Mouse (Mus musculus): ENCODE data around the gene H2-DMb1. TPM values are rescaled to one million over a fixed set of nuclear protein-coding genes. Genes with fewer than 3 reads are reported as not detected.

Gene H2-DMb1
- total RNA-seq (2015) (36.2 and 39.4 TPM in 2 replicates), total RNA-seq (2017) (47.0 and 60.3 TPM in 2 replicates)

DNA sequence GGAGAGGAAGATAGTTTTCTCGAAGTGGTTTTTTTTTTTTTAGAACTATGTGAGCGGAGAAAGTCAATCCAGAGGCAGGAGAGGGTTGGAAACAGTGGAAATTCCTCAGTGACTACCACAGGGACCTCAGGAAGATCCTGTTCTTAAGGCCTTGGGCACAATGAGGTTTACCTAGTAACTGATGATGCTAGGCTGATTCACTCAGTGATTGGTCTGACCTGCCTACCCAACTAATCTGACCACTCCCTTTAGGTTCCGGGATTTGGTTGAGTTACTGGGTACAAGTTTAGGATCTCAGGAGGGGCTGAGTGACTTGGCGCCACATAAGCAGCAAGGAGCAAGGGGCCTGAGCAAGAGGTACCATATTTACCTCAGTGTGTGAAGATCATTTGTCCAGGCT, at the start of gene H2-DMb1:
H2-DMb1 (plus strand) TSS at position 150 of the 400 bp plus-strand sequence.
- peak; percentile 90 for ATAC-seq (replicated peaks; ENCODE audit: poor library complexity)

DNA sequence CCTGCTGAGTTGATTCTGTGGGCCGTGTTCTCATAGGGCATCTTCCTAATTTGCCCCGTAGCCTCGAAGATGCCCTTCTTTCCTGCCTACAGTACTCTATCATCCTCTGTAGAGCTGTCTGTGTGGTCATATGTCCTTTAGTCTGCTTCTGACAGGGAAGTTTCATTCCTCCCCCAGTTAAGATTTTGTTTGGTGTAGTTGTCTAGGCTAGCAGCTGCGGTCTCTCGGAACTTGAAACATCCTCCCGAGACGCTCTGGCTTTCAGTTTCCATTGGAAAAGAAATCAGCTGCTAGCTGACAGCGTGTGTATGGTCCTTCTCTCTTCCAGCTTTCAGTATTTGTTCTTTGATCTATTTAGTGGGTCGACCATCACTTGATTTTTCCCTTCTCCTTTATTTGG, 48.1 kb upstream of the H2-DMb1 start:
- no peak for ATAC-seq (replicated peaks; ENCODE audit: poor library complexity)

DNA sequence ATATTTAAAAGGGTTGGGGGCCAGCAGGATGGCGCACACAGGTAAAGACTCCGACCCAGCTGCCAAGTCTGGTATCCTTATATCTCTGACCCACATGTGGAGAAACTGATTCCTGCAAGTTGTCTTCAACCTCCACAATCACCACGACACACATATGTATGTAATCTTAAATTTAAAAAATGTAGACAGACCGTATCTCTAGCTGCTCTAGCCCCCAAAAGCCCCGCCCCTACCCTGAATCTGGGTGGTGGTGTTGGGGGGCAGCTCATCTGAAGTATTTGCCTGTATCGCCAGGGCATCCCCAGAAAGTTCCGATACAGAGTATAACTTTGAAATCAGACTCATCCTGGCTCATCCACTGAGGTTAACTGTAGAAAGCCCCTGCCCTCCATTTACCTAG, 46.3 kb upstream of the H2-DMb1 start:
- ATAC-seq (replicated peaks; ENCODE audit: poor library complexity): no peak

DNA sequence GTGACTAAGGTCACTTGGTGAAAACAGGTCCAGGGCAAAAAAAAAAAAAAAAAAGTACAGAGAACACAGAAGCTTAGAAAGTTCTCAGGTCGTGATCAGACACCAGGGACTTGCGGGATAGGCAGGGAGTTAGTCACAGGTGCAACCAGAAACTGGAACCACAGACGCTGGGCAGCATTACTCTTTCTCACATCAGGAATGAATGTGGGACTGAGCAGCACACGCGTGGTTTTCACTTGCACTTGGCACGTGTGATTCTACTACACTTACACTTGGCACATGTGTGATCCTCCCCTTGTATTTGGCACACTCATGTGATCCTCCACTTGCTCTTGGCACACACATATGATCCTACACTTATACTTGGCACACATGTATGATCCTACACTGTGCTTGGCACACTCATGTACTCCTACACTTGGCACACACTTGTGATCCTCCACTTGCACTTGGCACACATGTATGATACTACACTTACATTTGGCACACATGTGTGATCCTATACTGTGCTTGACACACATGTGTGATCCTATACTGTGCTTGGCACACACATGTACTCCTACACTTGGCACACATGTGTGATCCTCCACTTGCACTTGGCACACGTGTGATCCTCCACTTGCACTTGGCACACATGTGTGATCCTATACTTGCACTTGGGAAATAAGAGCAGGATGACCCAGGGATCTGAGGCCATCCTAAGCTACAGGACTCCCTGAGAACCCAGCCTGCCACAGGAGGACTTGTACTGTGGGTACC, 45.6 kb upstream of the H2-DMb1 start:
- ATAC-seq (replicated peaks; ENCODE audit: poor library complexity): no peak

DNA sequence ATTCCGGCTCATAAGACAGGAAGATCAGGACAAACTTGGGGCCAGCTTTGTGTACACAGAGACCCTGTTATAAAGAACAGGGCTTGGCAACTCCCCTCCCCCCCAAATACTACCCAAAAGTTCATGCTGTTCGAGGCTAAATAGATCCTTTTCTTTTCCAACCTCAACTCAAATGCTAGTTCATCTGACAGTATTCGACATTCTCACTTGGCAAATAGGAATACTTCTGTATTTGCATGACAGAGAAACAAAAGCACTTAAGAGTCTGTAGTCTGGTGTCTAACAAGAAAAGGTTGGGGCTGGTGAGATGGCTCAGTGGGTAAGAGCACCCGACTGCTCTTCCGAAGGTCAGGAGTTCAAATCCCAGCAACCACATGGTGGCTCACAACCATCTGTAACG, 44.4 kb upstream of the H2-DMb1 start:
- no peak for ATAC-seq (replicated peaks; ENCODE audit: poor library complexity)

DNA sequence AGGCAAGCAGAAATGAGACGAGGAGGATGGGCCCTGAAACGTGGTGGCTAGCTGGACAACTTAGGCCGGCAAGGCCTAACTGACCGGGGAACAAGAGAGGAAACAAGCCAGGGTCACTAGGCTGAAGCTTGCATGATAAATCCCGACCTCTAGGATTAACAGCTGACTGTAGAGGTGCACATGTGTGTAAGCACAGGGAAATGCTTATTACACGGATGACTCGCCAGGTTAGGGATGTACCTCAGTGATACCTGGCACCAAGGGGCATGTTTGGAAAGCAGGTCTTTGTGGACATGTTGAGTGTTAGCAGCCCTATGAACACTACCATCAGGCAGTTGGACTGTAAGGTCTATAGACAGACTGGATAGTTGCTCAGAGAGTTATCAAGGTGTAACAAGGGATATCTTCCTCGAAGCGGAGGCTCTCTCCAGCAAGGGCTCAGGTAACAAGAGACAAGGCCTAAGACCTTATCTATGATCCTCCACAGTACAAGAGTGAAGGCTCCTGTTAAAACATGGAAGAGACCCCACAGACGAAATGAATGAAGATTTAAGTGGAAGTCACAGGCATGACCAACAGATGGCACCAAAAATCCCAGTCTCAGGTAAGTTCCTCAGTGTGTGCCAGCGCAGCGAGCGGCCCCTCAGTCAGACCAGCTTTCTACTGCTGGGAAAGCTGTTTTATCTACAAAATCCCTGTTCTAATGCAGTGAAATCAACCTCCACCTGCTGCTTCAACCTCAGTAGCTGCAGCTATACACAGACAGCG, 43.6 kb upstream of the H2-DMb1 start:
- peak; percentile 64 for ATAC-seq (replicated peaks; ENCODE audit: poor library complexity)

DNA sequence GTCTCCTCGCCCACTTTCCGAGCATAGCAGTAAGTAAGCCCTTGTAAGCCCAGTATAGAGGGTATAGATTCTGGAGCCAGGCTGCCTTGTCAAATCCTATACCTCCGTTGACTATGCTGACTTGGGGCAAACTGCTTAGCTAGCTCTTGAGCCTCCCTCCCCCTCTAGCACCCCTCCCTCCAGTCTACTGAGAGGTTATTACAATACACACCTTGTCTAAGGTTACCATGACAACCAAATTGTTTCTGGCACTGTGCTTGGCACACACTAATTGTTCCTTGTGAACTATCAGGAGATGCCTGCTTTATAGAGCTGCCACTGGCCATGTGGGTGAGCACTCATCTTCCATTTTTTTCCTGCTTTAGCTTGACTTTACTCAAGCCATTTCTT, 43.1 kb upstream of the H2-DMb1 start:
- ATAC-seq (replicated peaks; ENCODE audit: poor library complexity): peak; percentile 19; the same call in 1 of the 2 replicates

DNA sequence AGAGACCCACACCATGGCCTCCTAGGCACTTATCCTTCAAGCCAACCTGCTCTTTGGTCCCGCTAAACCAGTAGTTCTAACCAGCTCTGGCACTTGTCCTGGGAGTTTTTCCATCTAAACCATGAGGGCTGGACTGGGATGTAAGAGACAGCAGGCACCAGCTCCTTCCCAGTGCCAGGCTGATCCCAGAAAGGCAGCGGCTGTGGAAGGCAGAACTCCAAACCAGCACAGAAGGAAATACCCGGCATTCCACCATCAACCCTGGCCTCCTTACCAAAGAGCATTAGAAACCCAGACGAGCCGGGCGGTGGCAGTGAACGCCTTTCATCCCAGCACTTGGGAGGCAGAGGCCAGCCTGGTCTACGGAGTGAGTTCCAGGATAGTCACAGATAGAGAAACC, 42.6 kb upstream of the H2-DMb1 start:
- ATAC-seq (replicated peaks; ENCODE audit: poor library complexity): no peak

DNA sequence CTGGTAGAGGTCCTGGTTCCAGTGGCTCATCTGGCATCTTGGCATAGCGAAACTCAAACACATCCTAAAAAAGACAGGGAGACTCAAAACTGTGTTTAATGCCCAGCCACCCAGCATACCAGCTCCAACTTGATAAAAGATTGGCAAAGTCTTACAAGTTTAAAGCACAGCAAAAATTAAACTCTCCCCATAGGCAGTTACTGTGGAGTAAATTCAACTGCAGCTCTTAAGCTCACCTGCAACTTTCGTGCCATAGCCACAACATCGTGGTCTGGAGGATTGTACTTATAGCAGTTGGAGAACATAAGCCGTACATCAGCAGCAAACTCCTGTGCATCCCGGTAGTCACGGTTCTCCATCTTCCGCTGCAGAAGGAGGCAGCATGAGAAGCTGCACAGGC, 38.8 kb upstream of the H2-DMb1 start:
- ATAC-seq (replicated peaks; ENCODE audit: poor library complexity): no peak

DNA sequence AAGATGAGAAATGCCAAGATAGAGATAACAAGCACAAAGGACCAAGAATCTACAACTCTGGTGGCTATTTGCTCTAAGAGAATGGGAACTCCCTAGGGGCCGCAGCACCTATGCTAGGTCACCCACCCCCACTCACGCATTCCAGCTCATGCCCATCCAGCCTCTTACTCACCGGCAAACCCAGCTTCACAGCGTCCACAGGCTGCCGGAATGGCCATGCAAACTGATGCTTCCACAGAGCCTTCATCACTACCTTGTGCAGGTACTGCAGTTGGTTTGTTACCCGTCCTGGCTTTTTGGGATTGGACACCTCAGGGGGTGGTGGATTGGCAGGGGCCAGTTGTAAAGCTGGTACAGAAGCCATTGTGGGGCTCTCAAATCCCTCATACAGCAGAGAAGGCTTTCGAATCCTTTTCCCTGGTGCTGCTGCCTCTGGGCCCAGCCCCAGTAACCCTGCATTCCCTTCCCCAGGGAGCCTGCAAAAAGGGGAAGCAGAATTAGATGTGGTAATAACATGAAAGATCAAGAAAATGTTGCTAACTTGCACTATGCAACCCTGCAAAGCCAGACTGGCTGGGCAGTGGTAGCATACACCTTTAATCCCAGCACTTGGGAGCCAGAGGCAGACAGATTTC, 36.0 kb upstream of the H2-DMb1 start:
- ATAC-seq (replicated peaks; ENCODE audit: poor library complexity): no peak

DNA sequence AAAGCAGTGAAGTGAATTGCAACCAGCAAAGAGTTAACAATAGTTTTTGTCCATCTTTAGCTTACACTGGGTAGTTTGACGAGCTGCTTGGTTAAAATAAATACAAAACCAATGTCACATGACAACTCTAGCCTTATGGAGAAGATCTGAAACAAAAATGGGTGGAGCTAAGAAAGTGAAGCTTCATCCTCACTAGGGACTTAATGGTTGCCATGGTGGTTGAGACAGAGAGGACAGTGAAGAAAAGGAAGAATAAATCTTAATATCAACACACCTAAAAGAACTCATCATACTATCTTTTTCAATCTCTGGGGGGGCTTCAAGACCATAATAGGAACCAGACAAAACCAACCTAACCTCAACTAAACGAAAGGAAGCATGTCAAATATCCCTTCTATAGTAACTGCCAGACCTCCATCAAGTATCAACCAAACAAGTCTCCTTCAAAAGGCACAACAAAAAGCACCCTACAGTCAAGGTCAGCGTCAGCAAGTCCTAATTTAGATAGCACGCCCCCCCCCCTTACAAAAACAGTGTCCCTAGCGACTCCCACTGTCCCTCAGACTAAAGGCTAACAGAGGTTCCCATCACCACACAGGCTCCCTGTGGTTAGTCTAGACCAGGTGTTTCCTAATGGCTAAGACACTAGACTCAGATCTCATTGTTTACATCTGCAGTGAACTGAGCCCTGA, 35.3 kb upstream of the H2-DMb1 start:
- ATAC-seq (replicated peaks; ENCODE audit: poor library complexity): no peak

DNA sequence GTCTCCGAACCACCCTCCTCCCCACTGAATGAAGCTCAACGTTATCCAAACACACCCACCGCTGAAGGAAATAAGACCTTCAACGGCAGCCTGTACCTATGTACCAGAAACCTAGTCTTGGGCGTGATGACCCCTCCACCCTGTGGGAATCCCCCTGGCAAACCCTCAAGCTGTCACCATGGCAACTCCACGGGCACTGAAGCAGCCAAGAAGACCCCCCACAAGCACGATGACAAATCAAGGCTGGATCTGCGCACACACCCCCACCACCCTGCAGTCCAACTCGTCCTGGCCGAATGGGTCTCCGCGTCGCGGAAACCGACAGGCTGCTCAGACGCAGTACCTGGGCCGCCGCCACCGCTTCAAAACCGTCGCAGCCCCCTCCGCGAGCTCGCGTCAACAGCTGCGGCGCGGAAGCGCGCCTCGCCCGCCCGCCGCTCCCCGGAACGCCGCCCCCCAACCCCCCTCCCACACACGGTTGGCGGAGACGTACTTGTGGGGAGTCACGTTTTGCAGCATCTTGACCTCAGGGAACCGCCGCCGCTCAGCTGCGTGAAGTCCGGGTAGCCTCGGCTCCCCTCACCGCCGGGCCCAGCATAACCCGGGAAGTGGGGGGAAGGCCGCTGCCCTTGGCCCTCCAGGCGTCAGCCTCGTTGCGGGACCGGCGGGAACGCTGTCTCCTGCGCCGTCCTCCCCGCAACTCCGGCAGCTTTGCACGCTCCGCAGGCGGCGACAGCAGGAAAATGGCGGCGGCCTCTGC, 34.6 kb upstream of the H2-DMb1 start:
- ATAC-seq (replicated peaks; ENCODE audit: poor library complexity): no peak

DNA sequence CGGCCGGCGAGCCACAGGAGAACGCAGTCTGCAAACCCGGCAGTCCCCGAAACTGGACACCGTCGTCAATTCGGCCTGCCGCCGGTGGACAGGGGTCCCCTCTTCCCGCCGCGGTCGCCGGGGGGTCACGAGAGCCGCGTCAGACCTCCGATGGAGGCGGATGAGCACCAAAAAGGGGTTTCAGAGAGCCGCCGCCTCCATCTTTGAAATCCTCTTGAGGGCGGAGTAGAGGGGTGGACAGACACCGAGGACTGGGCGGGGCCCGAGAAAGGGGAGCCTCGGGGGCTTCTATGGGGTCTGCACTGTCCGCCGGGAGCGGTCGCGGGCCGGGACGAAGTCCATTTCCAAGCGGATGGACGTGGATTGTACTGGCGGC, 34.0 kb upstream of the H2-DMb1 start:
- no peak for ATAC-seq (replicated peaks; ENCODE audit: poor library complexity)

DNA sequence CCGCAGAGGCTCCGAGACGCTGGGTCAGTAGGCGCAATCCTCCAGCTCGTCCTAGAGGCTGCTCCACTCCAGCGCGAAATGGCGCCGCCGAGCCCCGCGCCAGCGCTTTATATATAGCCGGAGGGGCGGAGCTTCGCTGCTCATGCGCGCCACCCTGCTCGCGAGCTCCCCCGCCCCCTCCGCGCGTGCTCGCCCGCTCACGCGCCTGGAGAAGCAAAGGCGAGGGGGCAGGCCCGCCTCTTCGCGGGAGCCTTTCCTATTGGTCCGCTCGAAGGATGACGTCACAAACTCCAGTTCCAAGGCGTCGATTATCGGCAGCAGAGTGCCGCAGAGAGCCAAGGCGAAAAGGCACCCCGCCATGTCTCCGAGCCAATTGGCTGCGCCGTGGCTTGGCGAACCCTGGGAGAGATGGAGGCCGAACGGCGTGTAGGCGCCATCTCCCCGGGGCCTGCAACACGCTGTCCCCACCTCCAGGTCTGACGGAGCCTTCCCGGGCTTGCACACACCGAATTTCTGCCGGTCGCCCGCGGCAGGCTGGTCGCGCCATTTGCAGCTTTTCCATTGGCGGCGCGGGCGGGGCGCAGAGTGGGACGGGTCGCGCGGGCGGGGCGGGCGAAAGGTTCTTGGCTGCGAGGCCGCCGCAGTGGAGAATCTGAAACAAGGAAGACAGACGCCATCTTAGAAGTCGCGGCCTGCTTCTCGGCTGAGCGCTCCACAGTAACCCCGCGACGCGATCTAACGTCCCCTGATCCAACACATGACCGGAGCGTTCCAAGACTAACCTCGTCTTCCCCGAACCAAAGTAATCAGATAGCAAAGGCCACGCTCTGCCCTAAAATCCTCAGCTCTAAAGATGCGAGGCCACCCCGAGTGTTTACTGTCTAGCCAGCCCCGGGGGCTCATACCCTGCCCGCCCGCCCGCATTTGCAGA, 33.4 kb upstream of the H2-DMb1 start, which contains the start of gene H2-DMa:
H2-DMa (plus strand) TSS at position 293 of the 931 bp plus-strand sequence.
- ATAC-seq (replicated peaks; ENCODE audit: poor library complexity): peak; percentile 44

DNA sequence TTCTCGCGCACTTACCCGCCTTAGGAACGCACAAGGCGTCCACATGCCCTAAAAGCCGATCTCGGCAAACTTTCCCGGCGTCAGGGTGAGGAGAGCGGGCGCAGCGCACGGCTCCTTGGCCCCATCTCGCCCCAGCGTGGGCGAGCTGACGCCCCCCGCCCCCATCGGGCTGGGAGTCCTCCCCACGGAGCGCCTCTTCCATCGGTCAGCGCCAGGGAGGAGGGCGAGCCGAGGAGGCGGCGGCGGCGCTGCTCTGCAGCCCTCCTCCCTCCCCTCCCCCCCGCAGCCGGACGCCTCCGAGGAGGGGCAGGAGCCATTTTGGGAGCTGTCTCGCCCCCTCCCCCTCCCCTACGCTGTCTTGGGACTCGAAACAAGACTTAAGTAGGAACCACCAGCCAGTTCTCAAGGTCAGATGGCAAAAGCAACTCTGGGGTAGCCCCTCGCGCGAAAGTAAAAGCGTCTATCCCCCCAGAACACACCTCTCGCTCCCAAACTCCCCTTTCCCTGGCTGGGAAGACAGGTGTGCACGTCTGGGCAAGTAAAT, 32.6 kb upstream of the H2-DMb1 start:
- ATAC-seq (replicated peaks; ENCODE audit: poor library complexity): 0 out of 2 replicates have a peak, but pooled peaks have one; percentile 1

DNA sequence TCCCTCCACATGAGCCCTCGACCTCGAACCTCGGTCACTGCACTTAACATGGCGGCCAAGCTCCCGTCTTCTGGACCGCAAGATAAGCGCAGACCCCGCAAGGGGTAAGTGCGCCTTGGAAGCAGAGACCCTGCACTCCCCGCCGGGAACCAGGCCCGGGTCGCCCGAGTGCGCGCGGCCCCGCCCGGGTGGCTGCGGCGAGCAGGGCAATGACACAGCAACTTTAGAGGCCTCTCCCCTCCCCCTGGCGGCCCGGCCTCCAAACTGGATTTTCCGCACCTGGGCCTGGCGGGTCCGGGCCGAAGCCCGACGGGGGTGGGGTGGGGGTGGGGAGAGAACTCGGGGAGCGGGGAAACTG, 32.1 kb upstream of the H2-DMb1 start:
- peak; percentile 14 for ATAC-seq (replicated peaks; ENCODE audit: poor library complexity)

DNA sequence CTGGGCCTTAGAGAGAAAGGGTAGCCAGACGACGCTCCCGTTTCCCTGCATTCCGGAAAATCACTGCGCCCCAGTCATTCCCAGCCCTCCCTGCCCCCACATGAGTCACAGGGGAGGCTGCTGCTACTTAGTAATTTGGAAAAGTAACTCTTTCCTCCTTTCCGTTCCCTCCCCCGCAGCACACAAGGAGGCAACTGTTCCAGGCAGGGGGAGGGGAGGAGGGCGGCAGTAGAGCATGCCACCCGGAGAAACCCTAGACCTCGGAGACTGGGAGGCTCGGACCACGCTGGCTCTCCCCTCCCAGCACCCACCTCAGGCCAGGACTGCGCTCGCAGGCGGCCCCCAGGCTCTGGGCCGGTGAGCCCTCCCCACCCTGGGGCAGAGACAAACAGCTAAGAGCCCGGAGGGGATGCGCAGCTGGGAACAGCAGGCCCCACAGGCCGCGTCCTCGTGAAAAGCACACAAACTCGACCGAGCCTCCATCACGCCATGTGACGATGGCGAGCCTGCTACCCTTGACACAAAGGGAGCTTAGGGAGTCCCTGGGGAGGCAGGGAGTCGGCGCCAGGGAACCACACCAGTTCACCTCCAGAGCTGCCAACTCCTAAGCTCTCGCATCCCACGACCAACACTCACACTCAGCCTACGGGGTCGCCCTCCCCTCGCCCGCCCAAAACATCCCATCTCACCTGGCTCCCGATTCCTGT, 31.5 kb upstream of the H2-DMb1 start:
- ATAC-seq (replicated peaks; ENCODE audit: poor library complexity): no peak

DNA sequence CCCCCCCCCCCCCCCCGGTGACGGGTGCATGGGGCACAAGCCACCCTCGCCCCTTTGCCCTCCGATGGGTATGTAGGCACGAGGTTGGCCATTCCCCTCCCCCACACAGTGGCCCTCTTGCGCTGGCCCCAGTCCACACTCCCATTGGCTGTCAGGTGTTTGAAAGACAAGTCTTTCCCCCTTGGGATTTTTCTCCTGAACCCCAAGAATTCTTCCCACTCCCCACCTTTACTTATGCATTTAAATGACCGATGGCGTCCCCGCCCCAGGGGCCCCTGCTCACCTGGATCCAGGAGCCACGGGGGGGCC, 31.0 kb upstream of the H2-DMb1 start:
- ATAC-seq (replicated peaks; ENCODE audit: poor library complexity): no peak

All from megakaryocyte progenitor cell, adult 5-6 weeks (primary cell).